ENCODE assay signal across 9 mouse cellular contexts in the genomic region with DNA sequence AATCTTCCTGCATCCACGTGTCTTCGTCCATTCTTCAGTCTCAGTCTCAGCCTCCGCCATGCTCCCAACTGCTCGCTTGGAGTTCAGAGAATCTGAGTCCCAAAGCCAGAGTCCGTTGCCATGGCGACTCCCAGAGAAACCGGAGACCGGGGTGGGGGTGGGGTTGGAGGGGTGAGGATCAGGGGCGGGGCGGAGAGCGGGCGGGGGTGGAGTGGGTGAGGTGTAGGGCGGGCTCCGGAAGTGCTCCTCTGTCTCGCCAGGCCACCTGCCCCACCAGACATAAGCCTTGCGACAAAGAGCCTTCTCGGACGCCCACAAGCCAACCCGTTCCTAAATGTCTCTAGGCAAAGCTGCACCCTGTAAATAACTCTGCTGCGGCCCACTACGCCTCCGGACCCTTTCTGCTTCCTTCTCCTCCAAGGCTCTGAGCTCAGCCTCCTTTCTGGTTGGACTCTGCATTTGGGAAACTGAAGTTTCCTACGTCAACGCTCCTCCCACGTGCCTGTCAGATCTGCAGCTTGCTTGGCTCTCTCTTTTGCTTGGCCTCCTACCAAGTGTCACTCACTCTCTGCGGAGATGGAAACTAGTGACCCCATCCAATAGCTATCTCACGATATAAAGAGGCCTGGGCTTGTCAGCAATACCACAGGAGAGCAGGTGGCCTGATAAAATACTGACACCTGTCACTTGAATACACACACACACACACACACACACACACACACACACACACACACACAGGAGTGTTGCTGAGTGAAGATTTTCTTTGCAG. TPM values are rescaled to one million over a fixed set of nuclear protein-coding genes. Genes with fewer than 3 reads are reported as not detected.
DNase-seq lines count a peak whose midpoint lies in the region; ATAC-seq and TF ChIP-seq lines count a peak whose summit lies in the region.
"Had no signal": no experiment of that assay in that cellular context is flagged by ENCODE, and none has a peak within 500 bp of the region (broad histone marks: within the 10 kb centered on the region; RNA-seq: fewer than 3 reads in every experiment).

TSS of gene 4921504E06Rik (minus strand) at position 94 of the 772 bp plus-strand sequence.

- ATAC-seq in hindbrain, postnatal 0 days: peak; percentile 92

- peak within 1 kb of the TSS; percentile 84 for H3K27ac ChIP-seq in hindbrain, postnatal 0 days

- no peaks in the 10 kb centered on the region for H3K9me3 ChIP-seq in hindbrain, postnatal 0 days (ENCODE audit: low read length)

- under 1% methylated on average over 27 of the region's 27 CpGs for WGBS in hindbrain, postnatal 0 days

- peak; percentile 65 for DNase-seq in WW6 (ENCODE audit: low read depth, low spot score)
- DNase-seq in cerebellum, postnatal 36 days: peak; percentile 37 to 45
- peak; percentile 52 to 65 for DNase-seq in gastrocnemius, adult 8-10 months (ENCODE audit: low spot score in 2 of 2)
- peak; percentile 91 for DNase-seq in hindbrain, postnatal 0 days (ENCODE audit: low spot score)
- DNase-seq in left cerebral cortex, adult 18-20 months (ENCODE audit: low spot score in 2 of 2): peak; percentile 85 to 92
- peak; percentile 86 for DNase-seq in lung, postnatal 36 days
- DNase-seq in retina, embryonic 14.5 days (ENCODE audit: low spot score): peak; percentile 91
- peak; percentile 70 for DNase-seq in thymus, postnatal 25 days

- H3K9ac ChIP-seq in hindbrain, postnatal 0 days (replicated peaks; ENCODE audit: low read length): peak within 1 kb of the TSS; percentile 39; the same call in 1 of the 2 replicates

- H3K4me1 ChIP-seq in hindbrain, postnatal 0 days (ENCODE audit: insufficient read depth, low read length): peaks cover 11% of the 10 kb centered on the region; the same call in 1 of the 2 replicates

- H3K4me3 ChIP-seq in hindbrain, postnatal 0 days (ENCODE audit: low read length): peak within 1 kb of the TSS; percentile 33

- peak within 1 kb of the TSS; percentile 64 for H3K4me2 ChIP-seq in hindbrain, postnatal 0 days (ENCODE audit: low read depth, low read length)

- H3K27me3 ChIP-seq in hindbrain, postnatal 0 days (ENCODE audit: insufficient read depth, low read length): no peaks in the 10 kb centered on the region

- H3K36me3 ChIP-seq in hindbrain, postnatal 0 days (ENCODE audit: insufficient read depth, low read length): no peaks in the 10 kb centered on the region

- no peak for TF ChIP-seq CTCF in hindbrain, postnatal 0 days (IDR thresholded peaks at IDR 0.05; ENCODE audit: low read depth)

RNA-seq across cellular contexts. Expression of gene 4921504E06Rik, which starts in this region (rescaled TPM):
- total RNA-seq in gastrocnemius, adult 8-10 months (2022): not detected
- not detected in 2 replicates for total RNA-seq in hindbrain, postnatal 0 days (2014; rRNA removed)
- 0.28 and 0.30 TPM in 2 replicates for polyA plus RNA-seq in hindbrain, postnatal 0 days (2015; fragmentation: Nextera tagmentation; extraction: Ambion mirVana)
- total RNA-seq in left cerebral cortex, adult 18-20 months (2021): not detected
- polyA plus RNA-seq: large intestine, adult 2 months had no signal

Comparison
In these comparisons a context has a peak if more than half of its experiments do, and no peak if none do; other contexts are left out.
1. Peak in every context shown above with its lines: DNase-seq, ATAC-seq, H3K4me3 ChIP-seq and H3K27ac ChIP-seq.
2. Peak in DNase-seq in gastrocnemius, adult 8-10 months; RNA of the gene not detected or under 1 TPM.
3. Peak in DNase-seq, ATAC-seq, H3K4me3 ChIP-seq, H3K27ac ChIP-seq, H3K9ac ChIP-seq and H3K4me2 ChIP-seq in hindbrain, postnatal 0 days; RNA of the gene not detected or under 1 TPM.
4. Peak in DNase-seq in left cerebral cortex, adult 18-20 months; RNA of the gene not detected or under 1 TPM.
5. DNase-seq: peak in every context shown above with its lines; median percentile 91 in hindbrain, postnatal 0 days; 91 in retina, embryonic 14.5 days; 88 in left cerebral cortex, adult 18-20 months; 86 in lung, postnatal 36 days; 70 in thymus, postnatal 25 days; 65 in WW6; 58 in gastrocnemius, adult 8-10 months; 41 in cerebellum, postnatal 36 days.